Mouse (Mus musculus): ENCODE data around the gene Prrt3.

Prrt3 gene

GRCm38 (mm10) chr6:113444207-113444965 is 57.3 kb downstream of the Prrt3 start:
- DNase-seq (ENCODE audit: low spot score) = no peak
